Mouse (Mus musculus): ENCODE measurements around the gene Espl1. TPM values are rescaled to one million over a fixed set of nuclear protein-coding genes. Genes with fewer than 3 reads are reported as not detected.
A peak's percentile ranks its signal among the peaks of the same experiment; 100 is the strongest.

Gene Espl1
- polyA plus RNA-seq, 1 experiment from 2014 or later, result 7.5 TPM

DNA sequence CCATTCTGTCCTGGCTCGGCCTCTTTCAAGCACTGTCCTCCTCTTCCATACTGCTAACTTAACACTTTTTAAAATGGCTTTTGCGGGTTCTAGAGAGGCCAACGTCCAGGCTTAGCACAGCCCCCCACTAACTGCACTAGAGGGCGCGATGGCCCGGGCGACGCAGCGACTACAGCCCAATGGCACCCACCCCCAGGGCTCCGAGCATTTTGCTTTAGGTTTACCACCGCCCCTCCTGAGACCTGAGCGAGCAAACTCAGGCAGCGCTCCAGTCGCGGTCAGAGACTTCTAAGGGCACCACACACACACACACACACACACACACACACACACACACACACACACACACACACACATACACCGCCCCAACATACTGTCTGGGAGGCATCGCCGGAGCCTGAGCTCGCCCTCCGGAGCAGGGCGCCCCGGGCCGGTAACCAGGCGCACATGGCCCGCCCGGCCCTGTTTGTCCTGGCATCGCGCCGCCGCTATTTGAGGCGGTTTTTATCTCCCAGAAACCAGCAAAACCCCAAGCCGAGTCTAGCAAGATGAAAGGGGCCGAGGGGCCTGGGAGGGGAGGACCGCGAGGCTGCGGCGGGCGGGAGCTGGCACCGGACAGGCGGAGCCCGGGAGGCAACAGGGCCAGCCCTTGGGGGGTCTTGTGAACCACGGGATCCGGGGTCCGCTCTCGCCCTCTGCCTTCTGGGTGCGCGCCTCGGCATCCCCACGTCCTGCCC, 59.2 kb downstream of the Espl1 start:
- H3K27me3 ChIP-seq (ENCODE audit: insufficient read depth, low read length), result no peaks in the 10 kb centered on the region
- DNase-seq (ENCODE audit: low spot score) (peak; percentile 72), ATAC-seq (replicated peaks; ENCODE audit: low FRiP score, low read depth) (peak; percentile 38)
- peaks cover 12% of the 10 kb centered on the region for H3K4me1 ChIP-seq (replicated peaks; ENCODE audit: insufficient read depth, low read length)
- WGBS, result under 1% methylated on average over 48 of the region's 49 CpGs
- H3K36me3 ChIP-seq (ENCODE audit: insufficient read depth, low read length), result no peaks in the 10 kb centered on the region
- H3K4me2 ChIP-seq (ENCODE audit: low read length), result peak overlapping the region; percentile 93
- peak overlapping the region; percentile 91 for H3K27ac ChIP-seq
- H3K4me3 ChIP-seq (replicated peaks; ENCODE audit: low read depth, low read length), result peak overlapping the region; percentile 45
- no peaks in the 10 kb centered on the region for H3K9me3 ChIP-seq (replicated peaks; ENCODE audit: low read length)
- H3K9ac ChIP-seq (ENCODE audit: low read depth, low read length), result peak overlapping the region; percentile 79
- peak; percentile 54 for TF ChIP-seq CTCF (IDR thresholded peaks at IDR 0.05; ENCODE audit: low read depth)

DNA sequence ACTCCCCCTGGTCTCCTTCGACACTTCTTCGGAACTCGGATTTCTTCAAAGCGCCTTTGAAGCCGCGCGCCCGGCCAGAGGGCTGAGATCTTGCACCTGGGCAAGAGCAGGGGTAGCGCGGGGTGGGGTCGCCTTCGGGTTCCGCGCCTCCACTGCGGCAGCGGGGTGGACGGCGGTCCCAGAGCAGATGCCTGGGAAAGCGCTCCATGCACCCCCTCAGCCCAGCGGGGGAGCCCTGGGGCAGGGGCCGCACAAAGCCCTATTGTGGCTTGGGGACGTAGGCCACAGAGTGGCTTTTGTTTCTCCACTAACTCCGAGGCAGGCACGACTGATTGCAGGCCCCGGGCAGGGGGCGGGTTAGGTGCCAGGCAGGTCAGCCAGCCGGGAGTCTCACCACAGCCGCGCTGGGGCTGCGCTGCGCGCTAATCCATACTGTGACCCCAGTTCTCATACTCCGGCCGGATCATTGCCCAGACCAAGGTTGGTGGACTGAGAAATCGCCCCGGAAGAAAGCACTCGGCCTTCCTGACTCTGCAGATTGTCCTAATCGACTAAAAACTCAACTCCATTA, 59.9 kb downstream of the Espl1 start:
- TF ChIP-seq CTCF (IDR thresholded peaks at IDR 0.05; ENCODE audit: low read depth), result no peak
- no peaks in the 10 kb centered on the region for H3K9me3 ChIP-seq (replicated peaks; ENCODE audit: low read length)
- peaks cover 12% of the 10 kb centered on the region for H3K4me1 ChIP-seq (replicated peaks; ENCODE audit: insufficient read depth, low read length)
- no peaks in the 10 kb centered on the region for H3K27me3 ChIP-seq (ENCODE audit: insufficient read depth, low read length)
- H3K9ac ChIP-seq (ENCODE audit: low read depth, low read length), result peak overlapping the region; percentile 79
- ATAC-seq (replicated peaks; ENCODE audit: low FRiP score, low read depth), result peak; percentile 64
- peak overlapping the region; percentile 93 for H3K4me2 ChIP-seq (ENCODE audit: low read length)
- peak overlapping the region; percentile 91 for H3K27ac ChIP-seq
- peak overlapping the region; percentile 45 for H3K4me3 ChIP-seq (replicated peaks; ENCODE audit: low read depth, low read length)
- peak; percentile 68 for DNase-seq (ENCODE audit: low spot score)
- no peaks in the 10 kb centered on the region for H3K36me3 ChIP-seq (ENCODE audit: insufficient read depth, low read length)
- 3% methylated on average over 38 of the region's 38 CpGs for WGBS

DNA sequence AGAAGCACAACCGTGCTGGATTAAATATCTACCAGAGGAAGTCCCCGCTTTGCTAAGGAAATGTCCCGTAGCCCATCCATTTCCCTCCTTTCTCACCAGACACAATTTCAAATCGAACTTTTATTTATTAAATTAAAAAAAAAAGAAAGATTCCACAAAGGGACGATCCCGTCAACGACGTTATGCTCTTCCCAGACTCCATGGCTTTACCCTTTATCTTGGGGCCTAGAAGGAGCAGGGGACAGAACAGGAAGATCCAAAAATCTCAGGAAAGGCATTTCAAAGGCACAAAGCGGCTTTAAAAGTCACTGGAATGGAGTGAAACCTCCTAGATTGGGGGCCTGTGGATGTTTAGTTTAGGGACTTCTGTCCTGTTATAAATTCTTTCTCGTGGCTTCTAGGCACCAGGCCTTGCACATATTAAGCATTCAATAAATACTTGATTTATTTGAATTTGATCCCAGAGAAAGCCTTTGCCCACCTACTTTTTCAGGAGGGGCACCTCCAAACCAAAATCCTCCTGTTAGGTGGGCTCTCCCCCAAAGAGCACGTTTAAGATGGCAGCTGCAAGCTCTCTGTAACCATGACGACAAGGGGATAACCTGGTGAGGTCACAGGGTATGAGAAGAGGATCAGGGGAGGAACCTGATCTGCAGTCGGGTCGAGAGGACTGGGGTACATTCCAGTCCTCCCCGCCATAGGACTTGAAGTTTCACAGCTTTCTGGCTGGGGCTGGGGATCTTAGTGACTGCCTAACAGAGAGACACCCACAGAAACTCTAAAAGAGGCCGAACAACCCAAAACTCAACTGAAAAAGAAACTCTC, 60.6 kb downstream of the Espl1 start:
- ATAC-seq (replicated peaks; ENCODE audit: low FRiP score, low read depth), result no peak
- DNase-seq (ENCODE audit: low spot score), result no peak
- Histone ChIP-seq H3K4me1 (replicated peaks; ENCODE audit: insufficient read depth, low read length) (peaks cover 12% of the 10 kb centered on the region), H3K36me3 (ENCODE audit: insufficient read depth, low read length) (no peaks in the 10 kb centered on the region), H3K9ac (ENCODE audit: low read depth, low read length) (no peak overlapping the region), H3K27me3 (ENCODE audit: insufficient read depth, low read length) (no peaks in the 10 kb centered on the region), H3K9me3 (replicated peaks; ENCODE audit: low read length) (no peaks in the 10 kb centered on the region), H3K4me3 (replicated peaks; ENCODE audit: low read depth, low read length) (no peak overlapping the region), H3K27ac (peak overlapping the region; percentile 91; the same call in 1 of the 2 replicates), H3K4me2 (ENCODE audit: low read length) (peak overlapping the region; percentile 93)
- WGBS, result 44% methylated on average over 16 of the region's 16 CpGs
- TF ChIP-seq CTCF (IDR thresholded peaks at IDR 0.05; ENCODE audit: low read depth), result no peak

DNA sequence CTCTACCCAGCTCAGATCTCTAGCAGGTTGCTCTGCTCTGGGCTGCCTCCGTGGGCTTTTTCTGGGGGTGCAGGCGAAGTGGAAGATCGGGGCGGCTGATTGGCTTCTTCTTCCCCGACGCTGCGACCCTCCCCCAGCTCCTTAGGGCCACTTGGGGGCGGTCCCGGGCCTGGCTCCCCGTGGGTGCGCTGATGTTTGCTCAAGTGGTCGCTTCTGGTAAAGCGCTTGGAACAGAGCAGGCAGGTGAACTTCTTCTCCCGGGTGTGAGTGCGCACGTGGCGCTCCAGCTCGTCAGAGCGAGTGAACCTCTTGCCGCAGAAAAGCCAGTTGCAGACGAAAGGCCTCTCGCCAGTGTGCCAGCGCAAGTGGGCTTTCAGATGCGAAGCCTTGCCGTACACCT, 62.1 kb downstream of the Espl1 start:
- Histone ChIP-seq H3K9ac (ENCODE audit: low read depth, low read length) (no peak overlapping the region), H3K4me2 (ENCODE audit: low read length) (peak overlapping the region; percentile 30; the same call in 1 of the 2 replicates), H3K9me3 (replicated peaks; ENCODE audit: low read length) (no peaks in the 10 kb centered on the region), H3K4me3 (replicated peaks; ENCODE audit: low read depth, low read length) (peak overlapping the region; percentile 10; the same call in 1 of the 2 replicates), H3K27me3 (ENCODE audit: insufficient read depth, low read length) (no peaks in the 10 kb centered on the region), H3K36me3 (ENCODE audit: insufficient read depth, low read length) (no peaks in the 10 kb centered on the region), H3K27ac (no peak overlapping the region), H3K4me1 (replicated peaks; ENCODE audit: insufficient read depth, low read length) (peaks cover 19% of the 10 kb centered on the region)
- DNase-seq (ENCODE audit: low spot score), result peak; percentile 46
- no peak for ATAC-seq (replicated peaks; ENCODE audit: low FRiP score, low read depth)
- TF ChIP-seq CTCF (IDR thresholded peaks at IDR 0.05; ENCODE audit: low read depth), result peak; percentile 28; the same call in 1 of the 2 replicates
- WGBS, result 3% methylated on average over 25 of the region's 25 CpGs

DNA sequence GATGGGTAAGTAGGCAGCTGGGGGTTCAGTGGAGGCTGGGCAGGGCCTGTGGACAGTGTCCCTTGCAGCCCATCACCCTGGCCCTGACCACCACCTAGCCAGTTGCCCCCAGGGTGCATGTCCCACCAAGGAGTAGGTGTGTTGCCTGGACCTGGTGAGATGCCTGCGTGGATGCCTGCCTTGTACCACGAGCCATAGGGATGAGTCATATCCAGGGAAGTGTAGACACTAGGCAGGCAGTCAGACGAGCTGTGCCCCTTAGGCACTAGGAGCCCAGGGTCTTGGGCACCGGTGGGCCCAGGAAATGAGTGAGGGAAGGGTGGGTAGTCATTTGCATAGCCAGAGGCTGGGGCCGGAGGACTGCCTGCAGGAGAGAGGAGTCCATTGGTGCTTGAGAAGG, 62.8 kb downstream of the Espl1 start:
- Histone ChIP-seq H3K36me3 (ENCODE audit: insufficient read depth, low read length) (no peaks in the 10 kb centered on the region), H3K9ac (ENCODE audit: low read depth, low read length) (no peak overlapping the region), H3K27me3 (ENCODE audit: insufficient read depth, low read length) (no peaks in the 10 kb centered on the region), H3K4me2 (ENCODE audit: low read length) (no peak overlapping the region), H3K4me3 (replicated peaks; ENCODE audit: low read depth, low read length) (no peak overlapping the region), H3K27ac (no peak overlapping the region), H3K9me3 (replicated peaks; ENCODE audit: low read length) (no peaks in the 10 kb centered on the region), H3K4me1 (replicated peaks; ENCODE audit: insufficient read depth, low read length) (peaks cover 19% of the 10 kb centered on the region)
- DNase-seq (ENCODE audit: low spot score), result no peak
- ATAC-seq (replicated peaks; ENCODE audit: low FRiP score, low read depth), result no peak
- WGBS, result 29% methylated on average over 5 of the region's 5 CpGs
- TF ChIP-seq CTCF (IDR thresholded peaks at IDR 0.05; ENCODE audit: low read depth), result no peak

DNA sequence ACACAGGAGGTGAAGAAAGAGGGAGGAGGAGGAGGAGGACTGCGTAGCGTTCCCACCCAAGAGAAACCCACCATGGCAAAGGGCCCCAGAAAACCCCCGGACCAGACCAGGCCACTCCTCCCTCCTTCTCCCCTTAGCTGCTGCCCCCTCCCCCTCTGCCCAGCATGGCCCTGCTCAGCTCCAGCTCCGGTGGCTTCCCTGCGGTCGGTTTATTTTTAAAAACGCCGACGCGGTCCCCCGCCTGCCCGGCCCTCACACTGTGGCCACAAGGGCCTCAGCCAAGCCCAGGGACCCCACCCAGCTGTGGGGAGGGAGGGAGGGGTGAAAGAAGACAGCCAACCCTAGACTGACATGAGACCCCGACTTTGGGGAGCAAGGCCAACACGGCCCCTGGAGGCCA, 66.6 kb downstream of the Espl1 start:
- Histone ChIP-seq H3K27ac (peak overlapping the region; percentile 52), H3K9ac (ENCODE audit: low read depth, low read length) (peak overlapping the region; percentile 38), H3K4me2 (ENCODE audit: low read length) (peak overlapping the region; percentile 48), H3K4me3 (replicated peaks; ENCODE audit: low read depth, low read length) (no peak overlapping the region), H3K27me3 (ENCODE audit: insufficient read depth, low read length) (no peaks in the 10 kb centered on the region), H3K4me1 (replicated peaks; ENCODE audit: insufficient read depth, low read length) (peaks cover 21% of the 10 kb centered on the region), H3K36me3 (ENCODE audit: insufficient read depth, low read length) (no peaks in the 10 kb centered on the region), H3K9me3 (replicated peaks; ENCODE audit: low read length) (no peaks in the 10 kb centered on the region)
- TF ChIP-seq CTCF (IDR thresholded peaks at IDR 0.05; ENCODE audit: low read depth), result no peak
- ATAC-seq (replicated peaks; ENCODE audit: low FRiP score, low read depth), result peak; percentile 29; the same call in 1 of the 2 replicates
- 6% methylated on average over 14 of the region's 14 CpGs for WGBS
- peak; percentile 47 for DNase-seq (ENCODE audit: low spot score)

All from kidney, postnatal 0 days (tissue).